ENCODE assay signal across 30 mouse cellular contexts in genomic region chr9:75403520-75403919, GRCm38 (mm10). TPM values are rescaled to one million over a fixed set of nuclear protein-coding genes. Genes with fewer than 3 reads are reported as not detected.
A peak's percentile ranks its signal among the peaks of the same experiment; 100 is the strongest.
DNase-seq lines count a peak whose midpoint lies in the region; ATAC-seq and TF ChIP-seq lines count a peak whose summit lies in the region.
"Had no signal": no experiment of that assay in that cellular context is flagged by ENCODE, and none has a peak within 500 bp of the region (broad histone marks: within the 10 kb centered on the region; RNA-seq: fewer than 3 reads in every experiment).

No protein-coding gene starts in this region.

- no peak overlapping the region for H3K4me3 ChIP-seq in limb, embryonic 12.5 days (replicated peaks)
- no peak overlapping the region for H3K4me3 ChIP-seq in limb, embryonic 10.5 days
- H3K4me3 ChIP-seq in embryonic fibroblast, embryonic 13.5 days (ENCODE audit: insufficient read depth, low read length): no peak overlapping the region
- H3K4me3 ChIP-seq: embryonic facial prominence, embryonic 12.5 days; forebrain, embryonic 13.5 days; heart, embryonic 15.5 days; neural tube, embryonic 15.5 days had no signal

- ATAC-seq in limb, embryonic 12.5 days (ENCODE audit: insufficient number of reproducible peaks, insufficient read depth, low FRiP score, low TSS enrichment, low read depth): no peak
- ATAC-seq in frontal cortex, adult (ENCODE audit: low TSS enrichment): no peak
- ATAC-seq: forebrain, embryonic 13.5 days; liver, postnatal 0 days; midbrain, embryonic 16.5 days had no signal

- no peak for TF ChIP-seq CTCF in embryonic fibroblast, embryonic 13.5 days (IDR thresholded peaks at IDR 0.05; ENCODE audit: borderline replicate concordance, insufficient read depth, low read length)

- H3K27me3 ChIP-seq in limb, embryonic 12.5 days: no peaks in the 10 kb centered on the region
- no peaks in the 10 kb centered on the region for H3K27me3 ChIP-seq in limb, embryonic 10.5 days (ENCODE audit: low read depth, poor library complexity, severe bottlenecking)
- H3K27me3 ChIP-seq: embryonic facial prominence, embryonic 12.5 days; forebrain, embryonic 13.5 days; heart, embryonic 15.5 days; neural tube, embryonic 15.5 days had no signal

- peaks cover 6% of the 10 kb centered on the region for H3K36me3 ChIP-seq in limb, embryonic 12.5 days
- H3K36me3 ChIP-seq in limb, embryonic 10.5 days: peaks cover 6% of the 10 kb centered on the region
- H3K36me3 ChIP-seq: embryonic facial prominence, embryonic 12.5 days; neural tube, embryonic 15.5 days had no signal

- no peak for TF ChIP-seq POLR2A in embryonic fibroblast, embryonic 13.5 days (IDR thresholded peaks at IDR 0.05; ENCODE audit: low read depth, low read length)

- WGBS in limb, embryonic 12.5 days: 68% methylated on average over 3 of the region's 3 CpGs
- 88% methylated on average over 3 of the region's 3 CpGs for WGBS in limb, embryonic 10.5 days

- H3K9ac ChIP-seq in limb, embryonic 12.5 days (replicated peaks): no peak overlapping the region
- H3K9ac ChIP-seq: embryonic facial prominence, embryonic 12.5 days; forebrain, embryonic 13.5 days; heart, embryonic 15.5 days; hindbrain, embryonic 14.5 days; liver, postnatal 0 days; neural tube, embryonic 15.5 days had no signal

- H3K4me2 ChIP-seq in limb, embryonic 12.5 days: no peak overlapping the region
- H3K4me2 ChIP-seq: embryonic facial prominence, embryonic 12.5 days; forebrain, embryonic 13.5 days; heart, embryonic 15.5 days; hindbrain, embryonic 14.5 days; liver, embryonic 11.5 days; neural tube, embryonic 15.5 days had no signal

- H3K27ac ChIP-seq in limb, embryonic 12.5 days: peak overlapping the region; percentile 56; the same call in 1 of the 2 replicates
- H3K27ac ChIP-seq in limb, embryonic 10.5 days: no peak overlapping the region
- peak overlapping the region; percentile 48 for H3K27ac ChIP-seq in embryonic fibroblast, embryonic 13.5 days (ENCODE audit: insufficient read depth, low read length)
- H3K27ac ChIP-seq: embryonic facial prominence, embryonic 12.5 days; forebrain, embryonic 13.5 days; hindbrain, embryonic 14.5 days; neural tube, embryonic 15.5 days; stomach, postnatal 0 days had no signal

- no peak for DNase-seq in limb, embryonic 10.5 days (ENCODE audit: low spot score)
- DNase-seq in NIH3T3 (ENCODE audit: low read depth): peak; percentile 53
- DNase-seq in mesoderm, embryonic 11.5 days (ENCODE audit: low read depth, low spot score): peak; percentile 56
- no peak for DNase-seq in embryo, embryonic 9.5 days (ENCODE audit: extremely low spot score)
- DNase-seq: adrenal gland, postnatal 25 days; cerebellum, adult 8-10 months; gastrocnemius, postnatal 25 days; heart, adult 18-20 months; heart, postnatal 36 days; kidney, adult 9 months; kidney, postnatal 36 days; layer of hippocampus, adult 9-11 months; liver, postnatal 0 days; lung, postnatal 14 days; thymus, postnatal 4 days had no signal

- no peaks in the 10 kb centered on the region for H3K9me3 ChIP-seq in limb, embryonic 12.5 days
- H3K9me3 ChIP-seq in limb, embryonic 10.5 days (replicated peaks): no peaks in the 10 kb centered on the region
- H3K9me3 ChIP-seq: embryonic facial prominence, embryonic 12.5 days; forebrain, embryonic 13.5 days; heart, embryonic 15.5 days; neural tube, embryonic 15.5 days had no signal

- H3K4me1 ChIP-seq in limb, embryonic 12.5 days (replicated peaks): peaks cover 56% of the 10 kb centered on the region
- peaks cover 40% of the 10 kb centered on the region for H3K4me1 ChIP-seq in limb, embryonic 10.5 days
- H3K4me1 ChIP-seq in embryonic fibroblast, embryonic 13.5 days (ENCODE audit: control insufficient read depth, insufficient read depth, low read length): peaks cover 29% of the 10 kb centered on the region

RNA-seq across cellular contexts. Expression of gene Mapk6, which starts 6.3 kb away (rescaled TPM):
- 114 TPM in 2 replicates for polyA plus RNA-seq in limb, embryonic 12.5 days (2016; fragmentation: Nextera tagmentation; extraction: Ambion mirVana)
- polyA plus RNA-seq in limb, embryonic 10.5 days (2016; fragmentation: Nextera tagmentation; extraction: Ambion mirVana): 141 and 146 TPM in 2 replicates
- polyA plus RNA-seq in embryonic fibroblast, embryonic 13.5 days (2011; ENCODE audit: insufficient read length, low read depth, missing spikeins): 107 and 120 TPM in 2 replicates

RNA-seq across cellular contexts. Expression of gene Leo1, which starts 37.8 kb away (rescaled TPM):
- polyA plus RNA-seq in limb, embryonic 12.5 days (2016; fragmentation: Nextera tagmentation; extraction: Ambion mirVana): 51.6 and 54.9 TPM in 2 replicates
- 49.4 and 58.3 TPM in 2 replicates for polyA plus RNA-seq in limb, embryonic 10.5 days (2016; fragmentation: Nextera tagmentation; extraction: Ambion mirVana)
- polyA plus RNA-seq in embryonic fibroblast, embryonic 13.5 days (2011; ENCODE audit: insufficient read length, low read depth, missing spikeins): 29.6 and 30.6 TPM in 2 replicates

RNA-seq across cellular contexts. Expression of gene Bcl2l10, which starts 56.0 kb away (rescaled TPM):
- not detected in 2 replicates for polyA plus RNA-seq in limb, embryonic 12.5 days (2016; fragmentation: Nextera tagmentation; extraction: Ambion mirVana)
- polyA plus RNA-seq in limb, embryonic 10.5 days (2016; fragmentation: Nextera tagmentation; extraction: Ambion mirVana): not detected in 2 replicates
- not detected in 2 replicates for polyA plus RNA-seq in embryonic fibroblast, embryonic 13.5 days (2011; ENCODE audit: insufficient read length, low read depth, missing spikeins)
- polyA plus RNA-seq: C2C12; embryonic facial prominence, embryonic 12.5 days; forebrain, embryonic 13.5 days; heart, embryonic 15.5 days; hindbrain, embryonic 14.5 days; intestine, embryonic 14.5 days; liver, embryonic 11.5 days; liver, postnatal 0 days; midbrain, embryonic 16.5 days; neural tube, embryonic 15.5 days; small intestine, adult 2 months; stomach, postnatal 0 days; thymus, adult 2 months had no signal

Comparison
In these comparisons a context has a peak if more than half of its experiments do, and no peak if none do; other contexts are left out.
1. DNase-seq: peak in NIH3T3 (single experiment) and mesoderm, embryonic 11.5 days (single experiment); none in limb, embryonic 10.5 days (single experiment) and embryo, embryonic 9.5 days (single experiment).